Mouse (Mus musculus): Measurements from ENCODE around the gene Lrrc8e. TPM values are rescaled to one million over a fixed set of nuclear protein-coding genes. Genes with fewer than 3 reads are reported as not detected.

The Lrrc8e gene
- polyA plus RNA-seq, 1 experiment from 2014 or later = not detected

DNA sequence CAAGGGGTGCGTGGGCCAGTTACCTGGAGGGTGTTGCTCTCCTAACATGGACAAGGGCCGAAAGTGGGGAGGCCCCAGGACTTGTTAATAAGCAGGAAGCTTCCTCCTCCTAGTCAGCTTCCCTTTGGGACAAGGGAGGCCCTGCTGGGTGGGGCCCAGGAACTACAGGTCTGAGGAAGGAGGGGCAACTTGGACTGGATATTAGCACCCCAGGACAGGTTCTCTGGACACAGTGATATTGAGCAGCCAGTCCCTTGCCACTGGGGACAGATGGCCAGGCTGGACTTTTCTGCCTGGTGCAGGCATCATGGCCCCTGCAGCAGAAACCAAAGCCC, 19.6 kb upstream of the Lrrc8e start:
- Histone ChIP-seq H3K27ac (replicated peaks) (no peak overlapping the region), H3K27me3 (peaks cover 44% of the 10 kb centered on the region), H3K9ac (peak overlapping the region; percentile 50), H3K4me2 (0 out of 2 replicates have a peak overlapping the region, but pooled peaks have one; percentile 3), H3K36me3 (peaks cover 92% of the 10 kb centered on the region), H3K9me3 (no peaks in the 10 kb centered on the region), H3K4me1 (replicated peaks) (peaks cover 38% of the 10 kb centered on the region), H3K4me3 (no peak overlapping the region)
- no peak for ATAC-seq (ENCODE audit: low read depth)
- WGBS = 50% methylated on average over 2 of the region's 2 CpGs

DNA sequence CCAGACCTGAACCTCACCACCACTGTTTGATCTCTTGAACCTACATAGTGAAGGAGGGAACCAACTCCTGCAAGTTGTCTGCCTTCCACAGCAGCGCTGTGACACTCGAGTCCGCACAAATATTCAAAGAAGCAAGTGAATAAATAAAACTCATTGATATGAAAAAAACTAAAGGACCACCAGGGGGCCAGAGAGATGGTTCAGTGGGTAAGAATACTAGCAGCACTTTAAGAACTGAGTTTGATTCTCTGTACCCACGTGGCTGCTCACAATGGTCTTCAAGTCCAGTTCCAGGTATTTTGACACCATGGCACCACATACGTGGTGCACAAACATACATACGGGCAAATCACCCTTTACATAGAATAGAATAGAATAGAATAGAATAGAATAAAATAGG, 15.5 kb upstream of the Lrrc8e start:
- Histone ChIP-seq H3K4me2 (no peak overlapping the region), H3K9me3 (no peaks in the 10 kb centered on the region), H3K27me3 (peaks cover 12% of the 10 kb centered on the region), H3K36me3 (peaks cover 61% of the 10 kb centered on the region), H3K9ac (no peak overlapping the region), H3K4me1 (replicated peaks) (peaks cover 71% of the 10 kb centered on the region), H3K4me3 (no peak overlapping the region), H3K27ac (replicated peaks) (0 out of 2 replicates have a peak overlapping the region, but pooled peaks have one; percentile 23)
- 74% methylated on average over 6 of the region's 6 CpGs for WGBS
- no peak for ATAC-seq (ENCODE audit: low read depth)

DNA sequence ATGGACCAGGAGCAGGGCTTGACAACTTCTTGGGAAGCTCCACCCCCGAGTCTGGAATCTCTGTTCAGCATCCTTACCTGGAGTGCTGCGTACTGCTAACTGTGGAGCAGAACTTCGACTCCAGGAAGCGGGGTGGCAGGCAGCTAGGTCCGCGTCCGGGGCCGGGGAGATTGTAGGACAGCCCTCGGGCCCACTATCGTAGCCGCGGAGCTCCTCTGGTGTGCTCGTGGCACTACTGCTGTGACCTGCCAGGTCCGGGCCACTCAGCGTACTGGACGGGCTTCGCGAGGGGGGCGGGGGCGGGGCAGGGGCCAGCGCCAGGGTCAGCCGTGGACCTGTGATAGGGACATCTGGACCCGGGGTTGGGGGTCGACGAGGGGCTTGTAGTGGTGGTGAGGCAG, 13.8 kb upstream of the Lrrc8e start:
- Histone ChIP-seq H3K4me2 (peak overlapping the region; percentile 95), H3K4me3 (peak overlapping the region; percentile 48), H3K27ac (replicated peaks) (peak overlapping the region; percentile 52; the same call in 1 of the 2 replicates), H3K36me3 (peaks cover 44% of the 10 kb centered on the region), H3K9me3 (no peaks in the 10 kb centered on the region), H3K9ac (peak overlapping the region; percentile 94), H3K4me1 (replicated peaks) (peaks cover 62% of the 10 kb centered on the region), H3K27me3 (no peaks in the 10 kb centered on the region)
- 2% methylated on average over 25 of the region's 25 CpGs for WGBS
- 0 out of 2 replicates have a peak, but pooled peaks have one; percentile 2 for ATAC-seq (ENCODE audit: low read depth)

DNA sequence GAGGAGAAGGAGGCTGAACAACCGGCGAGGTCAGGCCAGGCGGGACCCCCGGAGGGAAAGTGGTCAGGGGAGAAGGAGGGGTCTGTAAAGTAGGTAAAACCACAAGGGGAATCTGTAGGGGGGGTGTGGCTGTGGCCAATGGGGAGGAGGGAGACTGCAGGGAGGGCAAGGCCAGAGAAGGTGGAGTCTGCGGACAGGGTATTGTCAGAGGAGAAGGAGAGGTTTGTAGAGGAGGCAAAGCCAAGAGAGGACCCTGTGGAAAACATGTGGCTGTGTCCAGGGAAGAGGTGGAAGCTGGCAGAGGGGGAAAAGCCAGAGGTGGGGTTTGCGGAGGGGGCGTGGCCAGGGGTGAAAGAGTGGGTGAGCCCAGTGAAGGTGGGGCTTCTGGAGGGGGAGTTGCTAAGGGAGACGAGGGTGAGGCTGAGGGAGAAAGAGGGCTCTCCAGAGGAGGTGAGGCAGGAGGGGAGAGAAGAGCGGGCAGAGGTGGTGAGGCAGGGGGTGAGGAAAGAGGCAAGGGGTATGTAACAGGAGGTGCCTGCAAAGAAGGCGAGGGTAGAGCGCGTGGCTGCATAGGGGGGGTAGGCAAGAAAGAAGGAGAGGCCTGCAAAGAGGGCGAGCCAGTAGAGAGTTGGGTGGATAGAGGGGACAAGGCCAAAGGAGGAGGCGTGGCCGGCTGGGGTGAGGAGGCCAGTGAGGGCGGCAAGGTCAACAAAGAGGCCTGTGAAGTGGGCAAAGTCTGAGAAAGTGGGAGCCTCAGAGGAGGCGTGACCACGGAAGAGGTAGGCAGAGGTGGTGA, 13.2 kb upstream of the Lrrc8e start:
- H3K27me3 ChIP-seq = no peaks in the 10 kb centered on the region
- H3K4me3 ChIP-seq = peak overlapping the region; percentile 48
- H3K4me1 ChIP-seq (replicated peaks) = peaks cover 59% of the 10 kb centered on the region
- peak overlapping the region; percentile 94 for H3K9ac ChIP-seq
- peaks cover 40% of the 10 kb centered on the region for H3K36me3 ChIP-seq
- no peaks in the 10 kb centered on the region for H3K9me3 ChIP-seq
- peak overlapping the region; percentile 95 for H3K4me2 ChIP-seq
- WGBS = 3% methylated on average over 18 of the region's 18 CpGs
- ATAC-seq (ENCODE audit: low read depth) = peak; percentile 1; the same call in 1 of the 2 replicates
- H3K27ac ChIP-seq (replicated peaks) = peak overlapping the region; percentile 52; the same call in 1 of the 2 replicates

DNA sequence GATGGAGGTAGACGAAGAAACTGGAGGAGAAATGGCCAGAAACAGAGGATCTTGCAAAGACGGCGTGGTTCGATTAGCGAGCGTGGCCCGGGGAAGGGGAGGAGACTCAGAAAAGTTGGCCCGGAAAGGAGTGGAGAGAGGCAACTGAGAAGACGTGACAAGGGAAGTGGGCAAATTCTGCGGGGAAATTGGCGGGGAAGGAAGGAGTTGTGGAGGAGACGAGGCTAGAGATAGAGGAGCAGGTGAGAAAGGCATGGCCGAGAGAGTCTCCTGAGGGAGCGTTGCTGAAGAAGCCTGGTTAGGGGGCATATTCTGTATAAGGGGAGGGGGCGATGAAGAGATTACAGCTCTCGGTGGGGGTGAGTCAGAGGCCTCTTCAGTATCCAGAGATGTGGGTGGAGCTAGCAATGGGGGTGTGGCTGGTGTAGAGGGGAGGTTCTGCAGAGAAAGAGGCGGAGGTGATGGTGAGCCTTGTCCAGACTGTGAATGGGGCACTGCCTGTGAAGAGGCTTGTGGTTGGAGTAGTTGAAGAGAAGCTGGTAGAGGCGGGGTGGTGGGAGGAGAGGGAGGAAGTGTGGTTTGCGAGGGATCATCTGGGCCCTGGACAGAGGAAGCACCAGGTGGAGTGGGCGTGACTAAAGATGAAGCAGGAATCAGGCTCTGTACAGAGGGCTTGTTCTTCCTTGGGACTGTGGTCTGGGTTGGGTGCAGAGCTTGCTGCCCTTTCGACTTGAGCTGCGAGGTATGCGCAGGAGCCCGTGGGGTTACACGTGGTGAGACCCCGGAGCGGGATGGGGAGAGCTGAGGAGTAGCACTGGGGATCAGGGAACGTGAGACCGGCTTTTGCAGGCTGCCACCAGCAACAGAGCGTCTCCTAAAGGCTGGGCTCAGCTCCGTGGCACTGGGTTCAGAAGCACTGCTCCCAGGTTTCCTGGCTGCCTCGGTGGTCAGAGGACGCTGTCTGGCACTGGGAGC, 12.3 kb upstream of the Lrrc8e start:
- WGBS = 13% methylated on average over 33 of the region's 33 CpGs
- Histone ChIP-seq H3K4me2 (peak overlapping the region; percentile 95), H3K4me1 (replicated peaks) (peaks cover 59% of the 10 kb centered on the region), H3K4me3 (peak overlapping the region; percentile 48), H3K9me3 (no peaks in the 10 kb centered on the region), H3K27ac (replicated peaks) (peak overlapping the region; percentile 52), H3K9ac (peak overlapping the region; percentile 94), H3K27me3 (no peaks in the 10 kb centered on the region), H3K36me3 (peaks cover 31% of the 10 kb centered on the region)
- ATAC-seq (ENCODE audit: low read depth) = no peak

DNA sequence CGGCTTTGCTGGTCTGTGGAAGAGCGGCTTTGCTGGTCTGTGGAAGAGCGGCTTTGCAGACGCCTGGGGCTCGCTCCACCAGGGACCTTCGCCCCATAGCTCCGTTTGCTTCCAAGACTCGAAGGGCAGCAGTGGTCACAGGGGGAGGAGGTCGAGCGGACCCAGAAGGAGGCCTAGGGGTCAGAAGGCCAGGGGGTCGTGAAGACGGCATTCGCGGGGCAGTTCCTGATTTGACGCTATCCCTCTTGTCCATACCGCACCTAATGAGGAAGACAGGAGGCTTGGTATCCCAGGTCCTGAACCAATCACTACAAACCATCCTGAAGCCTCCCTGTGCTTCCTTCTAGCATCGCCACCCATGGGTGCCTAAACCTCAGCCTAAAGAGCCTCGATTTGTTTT, 10.3 kb upstream of the Lrrc8e start:
- 6% methylated on average over 18 of the region's 18 CpGs for WGBS
- Histone ChIP-seq H3K9me3 (no peaks in the 10 kb centered on the region), H3K27me3 (peaks cover 8% of the 10 kb centered on the region; the same call in 1 of the 2 replicates), H3K4me1 (replicated peaks) (peaks cover 50% of the 10 kb centered on the region), H3K36me3 (peaks cover 11% of the 10 kb centered on the region), H3K4me3 (peak overlapping the region; percentile 69), H3K4me2 (peak overlapping the region; percentile 95), H3K9ac (peak overlapping the region; percentile 94), H3K27ac (replicated peaks) (peak overlapping the region; percentile 96)
- peak; percentile 6 for ATAC-seq (ENCODE audit: low read depth)

DNA sequence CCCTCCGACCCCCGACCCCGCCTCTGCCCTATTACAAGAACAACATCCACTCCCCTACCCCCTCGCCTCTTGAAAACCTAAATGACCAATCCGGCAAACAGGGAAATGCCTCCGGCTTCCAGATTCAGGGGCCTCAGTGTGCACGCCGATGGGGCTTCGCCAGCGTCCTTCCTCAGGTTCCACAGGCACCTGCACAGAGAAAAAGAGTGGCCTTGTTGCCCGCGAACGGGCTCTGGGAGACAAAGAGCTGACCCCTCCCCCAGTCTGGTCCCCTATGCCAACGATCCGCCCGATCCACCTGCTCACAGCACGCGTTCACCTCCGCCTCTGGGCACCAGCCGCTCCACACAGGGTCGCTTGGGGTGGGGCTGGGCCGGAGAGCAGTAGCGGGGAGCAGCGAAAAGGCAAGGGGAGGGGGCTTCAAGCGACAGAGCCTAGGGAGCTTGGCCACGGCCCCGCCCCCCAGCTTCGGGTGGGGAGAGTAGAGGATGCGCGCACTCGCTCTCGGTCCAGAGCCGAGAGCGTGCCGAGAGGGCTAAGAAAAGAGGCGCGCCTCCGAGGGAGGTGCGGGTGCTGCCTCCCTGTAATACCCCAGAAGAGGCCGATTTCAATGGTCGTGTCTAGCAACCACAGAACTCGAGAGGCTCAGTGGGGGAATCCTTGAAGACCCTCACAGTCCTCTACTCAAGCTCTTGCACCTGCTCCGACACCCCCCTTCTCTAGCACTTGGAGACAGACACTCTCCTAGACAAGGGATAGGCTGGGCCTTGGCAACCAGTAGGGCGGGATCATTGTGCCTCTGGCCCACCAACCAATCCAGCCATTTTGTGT, 9.6 kb upstream of the Lrrc8e start, which contains the start of gene Prr36:
Gene Prr36, minus strand, starts transcription at position 669 of the 831 bp plus-strand sequence.
- Histone ChIP-seq H3K27me3 (peaks cover 10% of the 10 kb centered on the region; the same call in 1 of the 2 replicates), H3K9ac (peak within 1 kb of the TSS; percentile 94), H3K36me3 (peaks cover 10% of the 10 kb centered on the region), H3K4me2 (peak within 1 kb of the TSS; percentile 95), H3K9me3 (no peaks in the 10 kb centered on the region), H3K27ac (replicated peaks) (peak within 1 kb of the TSS; percentile 96), H3K4me1 (replicated peaks) (peaks cover 46% of the 10 kb centered on the region), H3K4me3 (peak within 1 kb of the TSS; percentile 69)
- under 1% methylated on average over 44 of the region's 44 CpGs for WGBS
- ATAC-seq (ENCODE audit: low read depth) = peak; percentile 91

DNA sequence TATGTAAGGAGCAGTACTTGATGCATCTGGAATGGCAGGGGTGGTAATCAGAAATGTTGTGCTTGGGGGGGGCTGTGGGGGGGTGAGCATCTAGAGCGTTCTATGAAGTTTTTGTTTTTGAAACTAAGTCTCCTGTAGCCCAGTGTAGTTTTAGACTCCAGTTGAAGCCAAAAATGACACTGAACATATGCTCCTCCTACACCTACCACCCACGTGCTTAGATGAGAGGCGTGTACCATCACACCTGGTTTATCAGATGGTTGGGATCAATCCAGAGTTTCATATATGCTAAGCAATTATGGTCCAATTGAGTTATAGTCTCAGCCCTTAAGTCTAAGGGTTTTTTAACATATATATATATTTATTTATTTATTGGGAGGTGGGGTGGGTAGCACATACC, 7.0 kb upstream of the Lrrc8e start:
- H3K27me3 ChIP-seq = peaks cover 10% of the 10 kb centered on the region; the same call in 1 of the 2 replicates
- H3K9ac ChIP-seq = no peak overlapping the region
- H3K36me3 ChIP-seq = peaks cover 5% of the 10 kb centered on the region
- ATAC-seq (ENCODE audit: low read depth) = no peak
- whole genome bisulfite sequencing = 87% methylated on average over 3 of the region's 3 CpGs
- H3K4me3 ChIP-seq = no peak overlapping the region
- no peak overlapping the region for H3K4me2 ChIP-seq
- no peak overlapping the region for H3K27ac ChIP-seq (replicated peaks)
- peaks cover 24% of the 10 kb centered on the region for H3K4me1 ChIP-seq (replicated peaks)
- H3K9me3 ChIP-seq = no peaks in the 10 kb centered on the region

DNA sequence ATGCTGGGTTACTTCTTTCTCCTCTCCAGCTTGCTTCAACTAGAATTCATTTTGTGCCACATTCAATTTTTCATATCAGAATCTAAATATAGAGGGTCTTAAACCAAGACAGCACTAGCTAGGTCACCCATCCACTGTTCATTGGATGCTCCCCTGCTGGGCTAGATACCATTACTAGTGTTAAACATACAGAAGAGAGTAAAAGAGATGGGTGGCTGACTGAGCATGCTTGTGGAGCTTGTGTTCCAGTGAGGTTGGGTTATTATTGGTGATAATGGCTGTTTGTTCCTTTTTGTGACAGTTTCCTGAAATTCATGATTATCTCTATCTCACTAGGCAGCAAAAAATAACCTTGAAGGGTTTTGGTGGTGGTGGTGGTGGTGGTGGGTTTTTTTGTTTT, 4.6 kb upstream of the Lrrc8e start:
- H3K4me2 ChIP-seq = no peak overlapping the region
- H3K9me3 ChIP-seq = no peaks in the 10 kb centered on the region
- no peak overlapping the region for H3K4me3 ChIP-seq
- H3K27ac ChIP-seq (replicated peaks) = no peak overlapping the region
- H3K4me1 ChIP-seq (replicated peaks) = peaks cover 13% of the 10 kb centered on the region; the same call in 1 of the 2 replicates
- no peak overlapping the region for H3K9ac ChIP-seq
- peaks cover 32% of the 10 kb centered on the region for H3K27me3 ChIP-seq
- H3K36me3 ChIP-seq = no peaks in the 10 kb centered on the region
- ATAC-seq (ENCODE audit: low read depth) = no peak

DNA sequence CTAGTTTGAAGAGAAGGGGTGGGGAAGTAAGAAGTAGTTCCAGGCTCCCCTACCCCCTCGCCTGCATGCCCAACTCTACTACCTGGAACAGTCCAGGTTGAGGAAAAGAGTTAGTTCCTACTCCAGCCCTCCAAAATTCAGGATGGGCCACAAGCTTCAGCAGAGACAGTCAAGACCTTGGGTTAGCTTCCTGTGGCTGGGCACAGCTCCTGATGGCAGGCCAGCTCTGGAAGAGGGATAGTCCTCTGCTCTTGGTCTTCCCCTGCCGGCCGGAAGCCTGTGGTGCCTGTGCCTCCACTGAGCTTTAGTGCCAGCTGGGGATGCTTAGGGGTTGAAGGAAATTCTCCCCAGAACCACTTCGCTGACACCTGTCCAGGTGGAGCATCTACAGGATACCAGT, 304 bp upstream of the Lrrc8e start:
- Histone ChIP-seq H3K36me3 (no peaks in the 10 kb centered on the region), H3K9ac (no peak overlapping the region), H3K9me3 (no peaks in the 10 kb centered on the region), H3K27me3 (peaks cover 44% of the 10 kb centered on the region), H3K4me2 (peak overlapping the region; percentile 46), H3K27ac (replicated peaks) (no peak overlapping the region), H3K4me3 (no peak overlapping the region), H3K4me1 (replicated peaks) (0 out of 2 replicates have a peak, but pooled peaks cover 6% of the 10 kb centered on the region)
- no peak for ATAC-seq (ENCODE audit: low read depth)
- 20% methylated on average over 4 of the region's 4 CpGs for WGBS

DNA sequence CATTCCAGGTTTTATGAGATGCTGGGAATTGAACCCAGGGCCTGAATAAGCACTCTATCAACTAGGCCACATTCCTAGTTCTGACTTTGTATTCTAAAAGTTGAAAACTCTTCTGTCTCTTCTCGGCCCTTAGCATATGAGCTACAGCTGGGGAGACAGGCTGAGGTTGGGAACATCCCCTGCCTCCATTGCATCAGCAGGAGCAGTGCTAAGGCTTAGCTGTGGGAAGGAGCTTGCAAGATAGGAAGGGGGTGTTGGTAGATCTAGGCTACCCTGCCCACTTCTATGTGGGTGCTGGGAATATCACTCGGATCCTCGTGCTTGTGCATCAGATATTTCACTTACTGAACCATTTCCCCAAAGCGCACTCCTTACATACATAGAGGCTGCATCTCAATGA, 1.3 kb downstream of the Lrrc8e start:
- no peaks in the 10 kb centered on the region for H3K9me3 ChIP-seq
- no peak overlapping the region for H3K9ac ChIP-seq
- no peak for ATAC-seq (ENCODE audit: low read depth)
- H3K4me1 ChIP-seq (replicated peaks) = 0 out of 2 replicates have a peak, but pooled peaks cover 6% of the 10 kb centered on the region
- no peak overlapping the region for H3K27ac ChIP-seq (replicated peaks)
- no peak overlapping the region for H3K4me2 ChIP-seq
- H3K36me3 ChIP-seq = no peaks in the 10 kb centered on the region
- 91% methylated on average over 4 of the region's 4 CpGs for WGBS
- H3K4me3 ChIP-seq = no peak overlapping the region
- H3K27me3 ChIP-seq = peaks cover 42% of the 10 kb centered on the region

Measured in neural tube, embryonic 13.5 days (tissue).